Mouse (Mus musculus): ENCODE data around the gene Runx2. TPM values are rescaled to one million over a fixed set of nuclear protein-coding genes. Genes with fewer than 3 reads are reported as not detected.

The Runx2 gene
- polyA plus RNA-seq, 1 experiment from 2014 or later: 0.34 TPM

DNA sequence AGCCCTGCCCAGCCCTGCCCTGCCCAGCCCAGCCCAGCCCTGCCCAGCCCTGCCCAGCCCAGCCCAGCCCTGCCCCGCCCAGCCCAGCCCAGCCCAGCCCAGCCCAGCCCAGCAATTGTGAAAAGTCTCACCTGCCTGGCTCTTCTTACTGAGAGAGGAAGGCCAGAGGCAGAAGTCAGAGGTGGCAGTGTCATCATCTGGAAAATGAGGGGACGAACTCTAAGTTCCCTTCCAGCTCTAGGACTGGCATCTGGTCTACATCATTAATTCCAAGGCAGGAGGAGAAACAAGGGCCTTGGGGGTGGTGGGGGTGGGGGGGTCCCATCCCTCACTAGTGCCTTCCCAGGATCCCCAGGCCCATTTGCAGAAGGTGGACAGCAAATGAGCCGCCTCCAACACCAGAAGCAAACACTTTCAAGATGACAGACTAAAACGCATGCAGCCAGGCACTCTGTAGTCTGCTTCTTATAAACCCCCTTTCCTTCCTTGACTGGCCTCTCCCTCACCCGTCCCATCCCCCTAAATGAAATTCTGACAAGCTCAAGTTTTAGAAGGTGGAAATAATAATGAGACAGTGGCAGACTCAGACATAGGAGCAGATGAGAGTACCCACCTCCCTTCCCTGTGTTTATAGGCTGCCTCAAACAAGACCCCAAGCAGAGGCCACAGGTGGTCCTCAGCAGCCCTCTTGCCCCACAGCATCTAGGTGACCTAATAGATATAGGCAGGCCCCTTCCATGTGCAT is 204.5 kb downstream of the Runx2 start:
- H3K4me3 ChIP-seq (ENCODE audit: low read depth, low read length): no peak overlapping the region
- no peak overlapping the region for H3K4me2 ChIP-seq (ENCODE audit: low read depth, low read length)
- H3K9me3 ChIP-seq (ENCODE audit: low read length): no peaks in the 10 kb centered on the region
- TF ChIP-seq EP300 (IDR thresholded peaks at IDR 0.05; ENCODE audit: low read depth): no peak
- no peak for TF ChIP-seq CTCF (IDR thresholded peaks at IDR 0.05; ENCODE audit: low read depth)
- no peak for DNase-seq
- no peak overlapping the region for H3K27ac ChIP-seq (ENCODE audit: low read depth)
- no peaks in the 10 kb centered on the region for H3K36me3 ChIP-seq (replicated peaks; ENCODE audit: insufficient read depth, low read length)
- ATAC-seq: no peak
- WGBS (ENCODE audit: insufficient replicate concordance): 61% methylated on average over 5 of the region's 5 CpGs
- H3K9ac ChIP-seq (replicated peaks): no peak overlapping the region
- 0 out of 2 replicates have a peak, but pooled peaks cover 4% of the 10 kb centered on the region for H3K27me3 ChIP-seq (ENCODE audit: insufficient read depth, low read length)
- no peaks in the 10 kb centered on the region; the same call in 1 of the 2 replicates for H3K4me1 ChIP-seq (ENCODE audit: insufficient read depth)

GRCm38 (mm10) chr17:44609356-44609755 is 205.2 kb downstream of the Runx2 start:
- no peaks in the 10 kb centered on the region; the same call in 1 of the 2 replicates for H3K4me1 ChIP-seq (ENCODE audit: insufficient read depth)
- 0 out of 2 replicates have a peak, but pooled peaks cover 4% of the 10 kb centered on the region for H3K27me3 ChIP-seq (ENCODE audit: insufficient read depth, low read length)
- H3K9me3 ChIP-seq (ENCODE audit: low read length): no peaks in the 10 kb centered on the region
- TF ChIP-seq EP300 (IDR thresholded peaks at IDR 0.05; ENCODE audit: low read depth): no peak
- no peak for TF ChIP-seq CTCF (IDR thresholded peaks at IDR 0.05; ENCODE audit: low read depth)
- WGBS (ENCODE audit: insufficient replicate concordance): 74% methylated on average over 10 of the region's 10 CpGs
- no peak for DNase-seq
- no peak overlapping the region for H3K27ac ChIP-seq (ENCODE audit: low read depth)
- no peak overlapping the region for H3K9ac ChIP-seq (replicated peaks)
- no peak overlapping the region for H3K4me2 ChIP-seq (ENCODE audit: low read depth, low read length)
- H3K4me3 ChIP-seq (ENCODE audit: low read depth, low read length): no peak overlapping the region
- no peak for ATAC-seq
- H3K36me3 ChIP-seq (replicated peaks; ENCODE audit: insufficient read depth, low read length): no peaks in the 10 kb centered on the region

DNA sequence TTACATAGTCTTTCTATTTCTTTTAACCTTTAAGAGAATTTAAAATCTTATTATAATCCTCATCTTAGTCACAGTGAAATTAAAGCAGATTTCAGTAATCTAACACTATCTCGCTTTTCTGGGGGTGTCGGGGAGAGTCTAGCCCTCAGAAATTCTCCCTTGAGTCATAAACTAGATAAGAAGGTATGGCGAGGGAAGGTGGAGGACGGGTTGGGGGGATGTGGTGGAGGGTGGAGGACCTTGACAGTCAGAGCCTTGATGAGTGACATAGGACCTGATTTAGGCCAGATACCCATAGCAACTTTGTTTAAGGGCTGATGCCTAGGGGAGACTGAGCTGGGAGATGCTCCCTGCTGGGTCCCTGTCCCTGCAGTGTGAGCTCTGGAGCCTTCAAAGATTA is 205.7 kb downstream of the Runx2 start:
- Histone ChIP-seq H3K4me2 (ENCODE audit: low read depth, low read length) (no peak overlapping the region), H3K36me3 (replicated peaks; ENCODE audit: insufficient read depth, low read length) (no peaks in the 10 kb centered on the region), H3K4me1 (ENCODE audit: insufficient read depth) (no peaks in the 10 kb centered on the region; the same call in 1 of the 2 replicates), H3K9ac (replicated peaks) (no peak overlapping the region), H3K27me3 (ENCODE audit: insufficient read depth, low read length) (no peaks in the 10 kb centered on the region), H3K9me3 (ENCODE audit: low read length) (no peaks in the 10 kb centered on the region), H3K4me3 (ENCODE audit: low read depth, low read length) (no peak overlapping the region), H3K27ac (ENCODE audit: low read depth) (no peak overlapping the region)
- TF ChIP-seq EP300 (IDR thresholded peaks at IDR 0.05; ENCODE audit: low read depth) (no peak), CTCF (IDR thresholded peaks at IDR 0.05; ENCODE audit: low read depth) (no peak)
- ATAC-seq (no peak), DNase-seq (no peak)
- WGBS (ENCODE audit: insufficient replicate concordance): 44% methylated on average over 4 of the region's 4 CpGs

DNA sequence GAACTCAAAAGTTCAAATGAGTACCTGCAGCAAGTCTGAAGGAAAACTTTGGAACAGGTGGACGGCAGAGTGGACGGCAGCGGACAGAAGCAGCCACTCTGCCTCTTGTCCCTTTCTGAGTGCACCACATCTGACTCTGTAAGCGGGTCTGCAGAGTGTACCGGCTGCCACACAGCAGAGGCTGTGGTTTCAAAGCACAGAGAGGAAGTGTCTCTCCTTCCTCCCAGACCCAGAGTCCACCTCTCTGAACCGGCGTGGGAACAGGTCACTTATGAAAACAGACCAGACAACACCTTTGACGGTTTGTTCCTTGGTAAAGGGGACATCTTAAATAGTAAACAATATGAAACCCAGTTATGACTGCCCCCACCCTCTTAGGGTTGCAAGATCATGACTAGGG is 207.2 kb downstream of the Runx2 start:
- WGBS (ENCODE audit: insufficient replicate concordance): 39% methylated on average over 8 of the region's 8 CpGs
- Histone ChIP-seq H3K36me3 (replicated peaks; ENCODE audit: insufficient read depth, low read length) (no peaks in the 10 kb centered on the region), H3K27ac (ENCODE audit: low read depth) (no peak overlapping the region), H3K9me3 (ENCODE audit: low read length) (no peaks in the 10 kb centered on the region), H3K4me1 (ENCODE audit: insufficient read depth) (no peaks in the 10 kb centered on the region; the same call in 1 of the 2 replicates), H3K27me3 (ENCODE audit: insufficient read depth, low read length) (no peaks in the 10 kb centered on the region), H3K4me2 (ENCODE audit: low read depth, low read length) (no peak overlapping the region), H3K9ac (replicated peaks) (no peak overlapping the region), H3K4me3 (ENCODE audit: low read depth, low read length) (no peak overlapping the region)
- no peak for DNase-seq
- TF ChIP-seq CTCF (IDR thresholded peaks at IDR 0.05; ENCODE audit: low read depth): no peak
- TF ChIP-seq EP300 (IDR thresholded peaks at IDR 0.05; ENCODE audit: low read depth): no peak
- ATAC-seq: no peak

- 46% methylated on average over 7 of the region's 7 CpGs for WGBS (ENCODE audit: insufficient replicate concordance)
- TF ChIP-seq EP300 (IDR thresholded peaks at IDR 0.05; ENCODE audit: low read depth) (no peak), CTCF (IDR thresholded peaks at IDR 0.05; ENCODE audit: low read depth) (no peak)
- no peak overlapping the region for H3K4me2 ChIP-seq (ENCODE audit: low read depth, low read length)
- no peak for DNase-seq
- no peak overlapping the region for H3K4me3 ChIP-seq (ENCODE audit: low read depth, low read length)
- no peak for ATAC-seq
- H3K27ac ChIP-seq (ENCODE audit: low read depth): no peak overlapping the region
- H3K9ac ChIP-seq (replicated peaks): no peak overlapping the region
- no peaks in the 10 kb centered on the region; the same call in 1 of the 2 replicates for H3K4me1 ChIP-seq (ENCODE audit: insufficient read depth)
- no peaks in the 10 kb centered on the region for H3K9me3 ChIP-seq (ENCODE audit: low read length)
- no peaks in the 10 kb centered on the region for H3K27me3 ChIP-seq (ENCODE audit: insufficient read depth, low read length)
- H3K36me3 ChIP-seq (replicated peaks; ENCODE audit: insufficient read depth, low read length): no peaks in the 10 kb centered on the region
These were observed 208.4 kb downstream of the Runx2 start for GRCm38 (mm10) chr17:44606245-44606644.

GRCm38 (mm10) chr17:44605749-44606148 is 208.8 kb downstream of the Runx2 start:
- ATAC-seq (no peak), DNase-seq (no peak)
- 76% methylated on average over 3 of the region's 3 CpGs for WGBS (ENCODE audit: insufficient replicate concordance)
- Histone ChIP-seq H3K4me3 (ENCODE audit: low read depth, low read length) (no peak overlapping the region), H3K9ac (replicated peaks) (no peak overlapping the region), H3K4me2 (ENCODE audit: low read depth, low read length) (no peak overlapping the region), H3K4me1 (ENCODE audit: insufficient read depth) (no peaks in the 10 kb centered on the region; the same call in 1 of the 2 replicates), H3K9me3 (ENCODE audit: low read length) (no peaks in the 10 kb centered on the region), H3K27me3 (ENCODE audit: insufficient read depth, low read length) (no peaks in the 10 kb centered on the region), H3K27ac (ENCODE audit: low read depth) (no peak overlapping the region), H3K36me3 (replicated peaks; ENCODE audit: insufficient read depth, low read length) (no peaks in the 10 kb centered on the region)
- TF ChIP-seq EP300 (IDR thresholded peaks at IDR 0.05; ENCODE audit: low read depth): no peak
- TF ChIP-seq CTCF (IDR thresholded peaks at IDR 0.05; ENCODE audit: low read depth): no peak
